ENCODE assay signal across 15 mouse cellular contexts in genomic region chr9:95801610-95802451, GRCm38 (mm10). TPM values are rescaled to one million over a fixed set of nuclear protein-coding genes. Genes with fewer than 3 reads are reported as not detected.
DNase-seq lines count a peak whose midpoint lies in the region; ATAC-seq lines count a peak whose summit lies in the region.
"Had no signal": no experiment of that assay in that cellular context is flagged by ENCODE, and none has a peak within 500 bp of the region (broad histone marks: within the 10 kb centered on the region; RNA-seq: fewer than 3 reads in every experiment).

No protein-coding gene starts in this region.

- no peak for DNase-seq in liver, embryonic 11.5 days (ENCODE audit: low spot score)
- DNase-seq in liver, result no peak
- DNase-seq in MEL-GATA-1-ER (ENCODE audit: extremely low read depth, low read depth), result peak; percentile 26
- no peak for DNase-seq in liver, embryonic 13.5 days
- no peak for DNase-seq in thymus, adult 18-20 months
- DNase-seq in adrenal gland, postnatal 36 days, result no peak
- no peak for DNase-seq in right cerebral cortex, postnatal 10 days (ENCODE audit: low spot score in 2 of 2)
- DNase-seq: cerebellum, postnatal 36 days; kidney, adult 9 months; right cerebral cortex, adult 18-20 months had no signal

- peak; percentile 51; the same call in 1 of the 2 replicates for ATAC-seq in liver, embryonic 11.5 days (replicated peaks; ENCODE audit: low FRiP score)
- ATAC-seq in liver, embryonic 13.5 days (ENCODE audit: low read depth), result peak; percentile 70
- ATAC-seq in stomach, embryonic 15.5 days (ENCODE audit: insufficient read depth, low FRiP score, low read depth), result peak; percentile 70
- ATAC-seq: activated CD4-positive, CD25-positive, alpha-beta regulatory T cell, adult 4 months; midbrain, embryonic 13.5 days had no signal

- 37% methylated on average over 10 of the region's 10 CpGs for WGBS in liver, embryonic 11.5 days
- 29% methylated on average over 10 of the region's 10 CpGs for whole genome bisulfite sequencing in liver, embryonic 13.5 days (ENCODE audit: insufficient replicate concordance)
- WGBS in stomach, embryonic 15.5 days, result 47% methylated on average over 10 of the region's 10 CpGs

- H3K4me1 ChIP-seq in liver, embryonic 11.5 days (replicated peaks; ENCODE audit: control insufficient read depth, insufficient read depth, low read length), result peaks cover 7% of the 10 kb centered on the region; the same call in 1 of the 2 replicates
- H3K4me1 ChIP-seq in liver, embryonic 13.5 days (replicated peaks), result peaks cover 8% of the 10 kb centered on the region
- H3K4me1 ChIP-seq in stomach, embryonic 15.5 days, result no peaks in the 10 kb centered on the region
- H3K4me1 ChIP-seq: embryonic facial prominence, embryonic 13.5 days; hindbrain, embryonic 15.5 days; midbrain, embryonic 13.5 days had no signal

- H3K27ac ChIP-seq in liver, embryonic 11.5 days (ENCODE audit: low read depth, low read length), result peak overlapping the region; percentile 55; the same call in 1 of the 2 replicates
- H3K27ac ChIP-seq in liver, embryonic 13.5 days, result no peak overlapping the region
- H3K27ac ChIP-seq in stomach, embryonic 15.5 days, result peak overlapping the region; percentile 57
- H3K27ac ChIP-seq: embryonic facial prominence, embryonic 13.5 days; hindbrain, embryonic 15.5 days; midbrain, embryonic 13.5 days had no signal

- H3K27me3 ChIP-seq in liver, embryonic 11.5 days (replicated peaks; ENCODE audit: control insufficient read depth, insufficient read depth, low read length), result no peaks in the 10 kb centered on the region
- no peaks in the 10 kb centered on the region for H3K27me3 ChIP-seq in liver, embryonic 13.5 days
- H3K27me3 ChIP-seq in stomach, embryonic 15.5 days (replicated peaks), result no peaks in the 10 kb centered on the region
- H3K27me3 ChIP-seq: embryonic facial prominence, embryonic 13.5 days; hindbrain, embryonic 15.5 days; midbrain, embryonic 13.5 days had no signal

- no peak overlapping the region for H3K4me3 ChIP-seq in liver, embryonic 11.5 days (ENCODE audit: low read depth, low read length)
- H3K4me3 ChIP-seq in liver, embryonic 13.5 days (replicated peaks), result no peak overlapping the region
- H3K4me3 ChIP-seq in stomach, embryonic 15.5 days (replicated peaks), result no peak overlapping the region
- H3K4me3 ChIP-seq: embryonic facial prominence, embryonic 13.5 days; hindbrain, embryonic 15.5 days; midbrain, embryonic 13.5 days had no signal

- H3K9ac ChIP-seq in liver, embryonic 11.5 days (ENCODE audit: low read depth, low read length), result no peak overlapping the region
- no peak overlapping the region for H3K9ac ChIP-seq in liver, embryonic 13.5 days
- H3K9ac ChIP-seq in stomach, embryonic 15.5 days, result no peak overlapping the region
- H3K9ac ChIP-seq: embryonic facial prominence, embryonic 13.5 days; hindbrain, embryonic 15.5 days; midbrain, embryonic 13.5 days had no signal

- no peaks in the 10 kb centered on the region for H3K9me3 ChIP-seq in liver, embryonic 11.5 days (ENCODE audit: control insufficient read depth, low read length)
- no peaks in the 10 kb centered on the region for H3K9me3 ChIP-seq in liver, embryonic 13.5 days (replicated peaks)
- no peaks in the 10 kb centered on the region for H3K9me3 ChIP-seq in stomach, embryonic 15.5 days
- H3K9me3 ChIP-seq: embryonic facial prominence, embryonic 13.5 days; hindbrain, embryonic 15.5 days; midbrain, embryonic 13.5 days had no signal

- H3K4me2 ChIP-seq in liver, embryonic 11.5 days, result no peak overlapping the region
- no peak overlapping the region for H3K4me2 ChIP-seq in liver, embryonic 13.5 days
- no peak overlapping the region for H3K4me2 ChIP-seq in stomach, embryonic 15.5 days
- H3K4me2 ChIP-seq: embryonic facial prominence, embryonic 13.5 days; hindbrain, embryonic 15.5 days; midbrain, embryonic 13.5 days had no signal

- no peaks in the 10 kb centered on the region for H3K36me3 ChIP-seq in liver, embryonic 11.5 days (ENCODE audit: control insufficient read depth, insufficient read depth, low read length)
- H3K36me3 ChIP-seq in liver, embryonic 13.5 days, result no peaks in the 10 kb centered on the region
- H3K36me3 ChIP-seq in stomach, embryonic 15.5 days, result no peaks in the 10 kb centered on the region
- H3K36me3 ChIP-seq: embryonic facial prominence, embryonic 13.5 days; hindbrain, embryonic 15.5 days; midbrain, embryonic 13.5 days had no signal

RNA-seq across cellular contexts. Expression of gene Pls1, which starts 43.3 kb away (rescaled TPM):
- 12.4 and 12.8 TPM in 2 replicates for polyA plus RNA-seq in liver, embryonic 11.5 days (2014; fragmentation: Nextera tagmentation; extraction: Ambion mirVana)
- 9.6 and 11.8 TPM in 2 replicates for polyA plus RNA-seq in liver, embryonic 13.5 days (2015; fragmentation: Nextera tagmentation; extraction: Ambion mirVana)
- polyA plus RNA-seq in stomach, embryonic 15.5 days (2015; fragmentation: Nextera tagmentation; extraction: Ambion mirVana), result 32.5 and 36.7 TPM in 2 replicates
- 10 to 100 TPM in 1 of 2 experiments, 1 to 10 TPM in 1; 3.9 to 10.0 TPM for total RNA-seq in adrenal gland, postnatal 36 days (2021)

RNA-seq across cellular contexts. Expression of gene Trpc1, which starts 51.7 kb away (rescaled TPM):
- 1.0 and 1.3 TPM in 2 replicates for polyA plus RNA-seq in liver, embryonic 11.5 days (2014; fragmentation: Nextera tagmentation; extraction: Ambion mirVana)
- polyA plus RNA-seq in liver, embryonic 13.5 days (2015; fragmentation: Nextera tagmentation; extraction: Ambion mirVana), result 0.32 and 0.44 TPM in 2 replicates
- polyA plus RNA-seq in stomach, embryonic 15.5 days (2015; fragmentation: Nextera tagmentation; extraction: Ambion mirVana), result 2.5 and 2.7 TPM in 2 replicates
- total RNA-seq in adrenal gland, postnatal 36 days (2021), result 1 to 10 TPM; 2.9 to 4.1 TPM

RNA-seq across cellular contexts. Expression of gene Atr, which starts 55.6 kb away (rescaled TPM):
- polyA plus RNA-seq in liver, embryonic 11.5 days (2014; fragmentation: Nextera tagmentation; extraction: Ambion mirVana), result 18.3 and 19.9 TPM in 2 replicates
- 4.3 and 5.7 TPM in 2 replicates for polyA plus RNA-seq in liver, embryonic 13.5 days (2015; fragmentation: Nextera tagmentation; extraction: Ambion mirVana)
- 13.0 and 13.3 TPM in 2 replicates for polyA plus RNA-seq in stomach, embryonic 15.5 days (2015; fragmentation: Nextera tagmentation; extraction: Ambion mirVana)
- total RNA-seq in adrenal gland, postnatal 36 days (2021), result 10 to 100 TPM; 15.6 to 16.0 TPM
